Mouse (Mus musculus) left cerebral cortex, postnatal 36 days (tissue): Measurements from ENCODE around the gene Slc36a4. TPM values are rescaled to one million over a fixed set of nuclear protein-coding genes. Genes with fewer than 3 reads are reported as not detected.

Experiments
- DNase-seq, 2 experiments: peaks; one replicate each; pipeline ENCODE4 v3.0.0; 2021 to 2022; ENCODE audit warnings: low spot score in 2 of 2, mixed read lengths in 1 of 2
- intact Hi-C: fragments of 180-260 bp; cut with DNase I; formaldehyde crosslinking; loops from one replicate; pipeline ENCODE4 v1.15.1; 2025
- total RNA-seq, 2 experiments: library from RNA; stranded (reverse); gene quantifications; 2 replicates each; pipeline ENCODE4 v1.2.3; 2021

Gene Slc36a4
- total RNA-seq, 2 experiments from 2014 or later, result 40.7 to 47.6 TPM

- intact Hi-C loops, result no loop called here
- no peak for DNase-seq
Measured at GRCm38 (mm10) chr9:15786192-15786591, 76.7 kb downstream of the Slc36a4 start.

- intact Hi-C loops, result no loop called here
- DNase-seq, result no peak
Measured at GRCm38 (mm10) chr9:15786610-15787009, 77.1 kb downstream of the Slc36a4 start.

GRCm38 (mm10) chr9:15792076-15792475, 82.5 kb downstream of the Slc36a4 start:
- DNase-seq, result no peak
- intact Hi-C loops, result no loop called here

Other genes starting within 250 kb of the Slc36a4 start
- 1 to 10 TPM; 3.2 to 3.9 TPM for gene Smco4, start 216.3 kb upstream of the Slc36a4 start, total RNA-seq
- under 1 TPM; 0.29 to 0.49 TPM for gene Deup1, start 81.8 kb upstream of the Slc36a4 start, total RNA-seq
- not detected for gene Mtnr1b, start 164.8 kb downstream of the Slc36a4 start, total RNA-seq